Mouse (Mus musculus): Measurements from ENCODE around the gene Xpo4. TPM values are rescaled to one million over a fixed set of nuclear protein-coding genes. Genes with fewer than 3 reads are reported as not detected.
"Not testable (repeated sequence)": the region's sequence is repeated elsewhere in the genome, so short reads cannot be mapped to it uniquely, and the experiment has no call there.

The Xpo4 gene
- polyA plus RNA-seq, 1 experiment = not detected

DNA sequence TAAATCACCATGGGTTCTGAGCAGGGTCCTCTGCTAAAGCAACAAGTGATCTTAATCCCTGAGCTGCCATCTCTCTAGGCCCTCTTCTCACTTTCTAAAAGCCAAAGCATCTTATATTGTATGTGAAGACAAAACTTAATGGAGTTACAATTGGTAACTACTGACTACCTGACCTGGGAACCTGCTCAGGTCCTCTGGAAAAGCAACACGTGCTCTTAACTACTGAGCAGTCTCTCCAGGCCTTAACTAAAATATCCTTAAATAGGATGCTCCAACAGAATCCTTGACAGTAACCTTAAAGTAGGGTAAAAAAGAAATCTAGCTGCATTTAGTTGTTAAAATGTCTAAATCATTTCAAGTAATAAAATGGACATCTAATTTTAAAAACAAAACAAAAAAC is 1.6 kb downstream of the Xpo4 start:
- 18% methylated on average over 1 of the region's 1 CpGs for WGBS
- TF ChIP-seq POLR2A (IDR thresholded peaks at IDR 0.05; ENCODE audit: insufficient read depth, low read depth, low read length) (no peak), CTCF (IDR thresholded peaks at IDR 0.05; ENCODE audit: insufficient read depth, low read depth, low read length) (no peak)
- Histone ChIP-seq H3K4me1 (ENCODE audit: control insufficient read depth, insufficient read depth, low read length) (0 out of 2 replicates have a peak, but pooled peaks cover 2% of the 10 kb centered on the region), H3K4me3 (ENCODE audit: insufficient read depth, low read depth, low read length) (no peak overlapping the region), H3K27ac (ENCODE audit: insufficient read depth, low read depth, low read length) (no peak overlapping the region)

DNA sequence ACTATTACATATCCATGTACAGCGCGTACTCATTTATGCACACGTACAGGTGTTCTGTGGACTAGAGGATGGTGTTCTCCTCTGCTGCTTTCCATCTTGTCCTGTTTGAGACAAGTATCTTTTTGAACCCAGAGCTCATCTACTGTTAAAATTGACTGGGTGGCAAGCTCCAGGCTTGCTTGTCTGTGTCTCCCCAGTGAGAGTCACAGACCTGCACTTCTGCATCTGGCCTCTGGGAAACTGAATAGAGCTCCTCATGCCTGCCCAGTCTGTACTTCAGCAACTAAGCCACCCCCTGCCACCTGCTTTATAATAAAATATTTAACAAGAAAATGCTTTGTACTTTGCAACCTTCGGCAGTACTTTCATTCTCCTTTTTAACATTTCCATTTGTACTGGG is 6.9 kb downstream of the Xpo4 start:
- WGBS = 89% methylated on average over 4 of the region's 4 CpGs
- Histone ChIP-seq H3K4me1 (ENCODE audit: control insufficient read depth, insufficient read depth, low read length) (no peaks in the 10 kb centered on the region), H3K4me3 (ENCODE audit: insufficient read depth, low read depth, low read length) (no peak overlapping the region), H3K27ac (ENCODE audit: insufficient read depth, low read depth, low read length) (no peak overlapping the region)
- TF ChIP-seq CTCF (IDR thresholded peaks at IDR 0.05; ENCODE audit: insufficient read depth, low read depth, low read length) = no peak
- no peak for TF ChIP-seq POLR2A (IDR thresholded peaks at IDR 0.05; ENCODE audit: insufficient read depth, low read depth, low read length)

DNA sequence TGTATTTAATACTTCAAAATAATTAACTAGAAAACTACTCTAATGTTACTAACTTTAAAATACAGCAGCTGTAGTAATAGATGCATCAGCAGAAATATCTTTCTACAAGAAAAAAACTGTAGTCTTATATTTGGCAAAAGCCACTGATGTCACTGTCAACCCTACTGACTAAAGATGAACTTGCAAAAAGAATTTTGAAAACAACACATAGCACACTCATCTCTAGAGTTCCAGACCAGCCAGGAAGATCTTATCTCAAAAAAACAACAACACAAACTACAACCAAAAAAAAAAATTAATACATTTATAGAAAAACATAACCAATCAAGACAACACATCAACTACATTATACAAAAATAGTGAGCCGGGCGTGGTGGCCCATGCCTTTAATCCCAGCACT is 7.7 kb downstream of the Xpo4 start:
- no peak overlapping the region for H3K27ac ChIP-seq (ENCODE audit: insufficient read depth, low read depth, low read length)
- no peak overlapping the region for H3K4me3 ChIP-seq (ENCODE audit: insufficient read depth, low read depth, low read length)
- 98% methylated on average over 2 of the region's 2 CpGs for WGBS
- no peaks in the 10 kb centered on the region for H3K4me1 ChIP-seq (ENCODE audit: control insufficient read depth, insufficient read depth, low read length)
- TF ChIP-seq CTCF (IDR thresholded peaks at IDR 0.05; ENCODE audit: insufficient read depth, low read depth, low read length) (no peak), POLR2A (IDR thresholded peaks at IDR 0.05; ENCODE audit: insufficient read depth, low read depth, low read length) (no peak)

DNA sequence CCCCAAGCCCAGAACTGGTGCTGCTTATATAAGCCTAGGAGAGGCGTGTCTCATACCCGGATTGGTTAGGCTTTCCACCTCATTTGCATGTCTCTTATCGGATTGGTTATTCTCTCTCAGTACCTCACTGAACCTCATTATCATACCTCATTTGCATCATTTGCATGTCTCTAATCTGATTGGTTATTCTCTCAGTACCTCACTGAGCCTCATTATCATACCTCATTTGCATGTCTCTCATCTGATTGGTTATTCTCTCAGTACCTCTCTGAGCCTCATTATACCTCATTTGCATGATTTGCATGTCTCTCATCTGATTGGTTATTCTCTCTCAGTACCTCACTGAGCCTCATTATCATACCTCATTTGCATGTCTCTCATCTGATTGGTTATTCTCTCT is 8.7 kb downstream of the Xpo4 start:
- not testable (repeated sequence) for H3K27ac ChIP-seq (ENCODE audit: insufficient read depth, low read depth, low read length); H3K4me3 ChIP-seq (ENCODE audit: insufficient read depth, low read depth, low read length); H3K4me1 ChIP-seq (ENCODE audit: control insufficient read depth, insufficient read depth, low read length)
- WGBS = 92% methylated on average over 3 of the region's 3 CpGs

DNA sequence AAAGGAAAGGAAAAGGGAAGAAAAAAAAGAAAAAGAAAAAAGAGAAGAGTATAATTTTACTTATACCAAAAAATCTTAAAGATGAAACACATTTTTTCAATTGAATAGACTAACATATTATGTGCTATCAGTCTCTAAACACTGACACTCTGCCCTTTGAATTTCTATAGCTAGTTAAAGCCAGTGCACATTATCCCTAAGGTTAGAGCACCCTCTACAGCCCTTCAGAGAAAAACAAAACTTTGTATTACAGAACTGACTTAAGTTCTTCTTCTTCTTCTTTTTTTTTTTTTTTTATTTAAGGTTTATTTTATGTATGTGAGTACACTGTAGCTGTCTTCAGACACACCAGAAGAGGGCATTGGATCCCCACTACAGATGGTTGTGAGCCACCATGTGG is 15.7 kb downstream of the Xpo4 start:
- H3K4me3 ChIP-seq (ENCODE audit: insufficient read depth, low read depth, low read length) = no peak overlapping the region
- no peaks in the 10 kb centered on the region for H3K4me1 ChIP-seq (ENCODE audit: control insufficient read depth, insufficient read depth, low read length)
- no peak overlapping the region for H3K27ac ChIP-seq (ENCODE audit: insufficient read depth, low read depth, low read length)
- TF ChIP-seq POLR2A (IDR thresholded peaks at IDR 0.05; ENCODE audit: insufficient read depth, low read depth, low read length) = no peak
- TF ChIP-seq CTCF (IDR thresholded peaks at IDR 0.05; ENCODE audit: insufficient read depth, low read depth, low read length) = no peak

DNA sequence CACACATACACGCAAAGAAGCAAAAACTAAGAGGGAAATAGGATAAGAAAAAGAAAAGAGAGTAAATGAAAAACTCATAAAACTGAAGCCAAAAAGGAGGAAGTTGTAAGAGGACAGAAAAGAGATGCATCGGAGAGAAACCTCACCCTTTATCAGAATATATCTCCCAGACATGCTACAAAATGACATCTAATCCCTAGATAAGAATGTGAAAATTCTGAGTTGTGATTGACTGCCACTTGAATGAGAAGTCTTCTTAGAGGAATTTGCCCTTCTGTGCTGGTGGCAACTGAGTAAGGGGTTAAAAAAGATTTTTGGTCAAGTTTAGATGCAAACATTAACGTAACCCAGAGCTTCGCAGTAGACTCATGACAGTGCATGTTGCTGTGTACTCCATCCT is 19.1 kb downstream of the Xpo4 start:
- WGBS = 92% methylated on average over 4 of the region's 4 CpGs
- TF ChIP-seq POLR2A (IDR thresholded peaks at IDR 0.05; ENCODE audit: insufficient read depth, low read depth, low read length) = no peak
- no peak for TF ChIP-seq CTCF (IDR thresholded peaks at IDR 0.05; ENCODE audit: insufficient read depth, low read depth, low read length)

DNA sequence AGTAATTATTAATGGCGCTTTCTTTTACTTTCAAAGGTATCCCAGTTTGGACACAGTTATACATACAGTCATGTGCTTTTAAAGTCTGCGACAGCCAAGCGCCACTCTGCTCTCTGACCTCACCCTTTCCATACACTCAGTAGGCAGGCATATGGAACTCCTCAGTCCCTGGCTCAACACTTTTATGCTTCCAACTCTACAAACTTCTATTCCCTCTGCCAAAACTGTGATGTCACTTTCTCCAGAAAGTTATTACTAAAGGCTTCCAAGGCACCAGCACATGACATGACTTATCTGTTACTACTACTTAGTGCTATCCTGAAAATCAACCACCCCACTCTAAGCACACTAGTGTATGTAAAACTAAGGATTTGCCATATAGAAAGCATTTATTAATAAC is 26.1 kb downstream of the Xpo4 start:
- H3K27ac ChIP-seq (ENCODE audit: insufficient read depth, low read depth, low read length) = no peak overlapping the region

More for the DNA sequence above, 19.1 kb downstream of the Xpo4 start:
- H3K4me1 ChIP-seq (ENCODE audit: control insufficient read depth, insufficient read depth, low read length) = no peaks in the 10 kb centered on the region
- H3K4me3 ChIP-seq (ENCODE audit: insufficient read depth, low read depth, low read length) = no peak overlapping the region
- no peak overlapping the region for H3K27ac ChIP-seq (ENCODE audit: insufficient read depth, low read depth, low read length)

DNA sequence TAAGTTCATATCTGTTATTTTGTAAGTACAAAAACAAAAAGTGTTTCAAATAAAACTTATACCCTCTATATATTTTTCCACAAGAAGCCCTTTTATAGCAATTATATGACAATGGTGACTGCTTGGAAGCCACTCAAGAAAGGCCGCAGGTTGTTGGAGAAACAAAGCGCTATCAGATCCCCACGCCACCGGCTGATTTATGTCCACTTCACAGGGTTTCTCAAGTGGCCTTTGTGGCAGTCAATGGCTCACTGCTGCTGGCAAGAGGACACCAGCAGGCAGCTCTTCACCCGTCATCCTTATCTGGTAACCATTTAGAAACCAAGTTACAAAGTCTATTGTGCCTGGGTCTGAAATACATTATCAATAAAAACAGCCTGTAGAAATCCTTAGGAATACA is 31.1 kb downstream of the Xpo4 start:
- no peak overlapping the region for H3K27ac ChIP-seq (ENCODE audit: insufficient read depth, low read depth, low read length)
- WGBS = 80% methylated on average over 5 of the region's 5 CpGs
- no peak overlapping the region for H3K4me3 ChIP-seq (ENCODE audit: insufficient read depth, low read depth, low read length)
- H3K4me1 ChIP-seq (ENCODE audit: control insufficient read depth, insufficient read depth, low read length) = no peaks in the 10 kb centered on the region
- TF ChIP-seq POLR2A (IDR thresholded peaks at IDR 0.05; ENCODE audit: insufficient read depth, low read depth, low read length) (no peak), CTCF (IDR thresholded peaks at IDR 0.05; ENCODE audit: insufficient read depth, low read depth, low read length) (no peak)

More for the DNA sequence above, 26.1 kb downstream of the Xpo4 start:
- WGBS = 96% methylated on average over 3 of the region's 3 CpGs
- no peak for TF ChIP-seq POLR2A (IDR thresholded peaks at IDR 0.05; ENCODE audit: insufficient read depth, low read depth, low read length)
- no peak for TF ChIP-seq CTCF (IDR thresholded peaks at IDR 0.05; ENCODE audit: insufficient read depth, low read depth, low read length)
- Histone ChIP-seq H3K4me1 (ENCODE audit: control insufficient read depth, insufficient read depth, low read length) (no peaks in the 10 kb centered on the region), H3K4me3 (ENCODE audit: insufficient read depth, low read depth, low read length) (no peak overlapping the region)

DNA sequence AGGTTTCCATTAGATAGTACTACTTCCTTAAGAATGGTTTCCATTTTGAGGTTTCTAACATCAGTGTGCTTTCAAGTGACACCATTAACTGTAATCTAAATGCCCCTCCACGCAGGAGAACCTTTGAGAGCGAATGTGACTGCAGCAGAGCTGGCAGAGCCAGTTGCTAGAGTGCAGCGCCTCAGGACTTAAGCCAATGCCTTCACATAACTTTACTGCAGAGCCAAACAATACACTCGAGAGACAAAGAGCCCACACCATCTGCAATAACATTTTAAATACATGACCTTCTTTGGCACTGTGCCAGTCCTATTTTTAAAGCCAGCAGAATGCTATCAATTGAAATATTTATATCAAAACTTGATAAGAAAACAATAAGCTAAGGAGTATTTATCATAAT is 35.6 kb downstream of the Xpo4 start:
- no peak overlapping the region for H3K4me3 ChIP-seq (ENCODE audit: insufficient read depth, low read depth, low read length)
- H3K27ac ChIP-seq (ENCODE audit: insufficient read depth, low read depth, low read length) = no peak overlapping the region
- TF ChIP-seq CTCF (IDR thresholded peaks at IDR 0.05; ENCODE audit: insufficient read depth, low read depth, low read length) = no peak
- TF ChIP-seq POLR2A (IDR thresholded peaks at IDR 0.05; ENCODE audit: insufficient read depth, low read depth, low read length) = no peak
- WGBS = 55% methylated on average over 4 of the region's 4 CpGs
- no peaks in the 10 kb centered on the region for H3K4me1 ChIP-seq (ENCODE audit: control insufficient read depth, insufficient read depth, low read length)

DNA sequence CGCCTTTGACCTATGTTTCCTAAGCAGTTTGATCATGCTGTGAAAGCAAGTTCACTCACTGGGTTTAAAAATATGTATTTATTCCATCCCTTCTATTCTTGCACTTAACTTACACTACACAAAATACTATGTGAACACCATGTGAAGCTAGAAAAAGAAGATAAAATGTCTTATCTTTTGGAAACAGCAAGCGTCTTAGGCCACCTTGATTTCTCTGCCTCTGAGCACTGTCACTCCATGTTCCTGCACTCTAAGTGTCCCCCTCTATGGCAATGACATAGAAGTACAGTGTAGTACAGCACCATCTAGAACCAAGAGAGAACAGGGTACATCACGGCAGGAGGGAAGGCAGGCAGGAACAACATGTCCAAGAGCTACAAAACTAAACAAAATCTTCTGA is 42.3 kb downstream of the Xpo4 start:
- no peak for TF ChIP-seq CTCF (IDR thresholded peaks at IDR 0.05; ENCODE audit: insufficient read depth, low read depth, low read length)
- no peak for TF ChIP-seq POLR2A (IDR thresholded peaks at IDR 0.05; ENCODE audit: insufficient read depth, low read depth, low read length)
- WGBS = 66% methylated on average over 3 of the region's 3 CpGs

More for the DNA sequence above, 42.3 kb downstream of the Xpo4 start:
- Histone ChIP-seq H3K4me3 (ENCODE audit: insufficient read depth, low read depth, low read length) (no peak overlapping the region), H3K4me1 (ENCODE audit: control insufficient read depth, insufficient read depth, low read length) (peaks cover 6% of the 10 kb centered on the region), H3K27ac (ENCODE audit: insufficient read depth, low read depth, low read length) (no peak overlapping the region)
